Mouse (Mus musculus) intestine, embryonic 14.5 days (tissue): ENCODE data around the gene Otud7b. TPM values are rescaled to one million over a fixed set of nuclear protein-coding genes. Genes with fewer than 3 reads are reported as not detected.
"Not testable (repeated sequence)": the region's sequence is repeated elsewhere in the genome, so short reads cannot be mapped to it uniquely, and the experiment has no call there.

Experiments used
- ATAC-seq: fragments of 200-750 bp; cut with Nextera tagmentation; replicated peaks from 2 replicates; pipeline ENCODE4 v1.8.0; 2017; ENCODE audit warnings: low read depth, moderate number of reproducible peaks, moderate TSS enrichment, moderate library complexity; ENCODE audit not compliant: low FRiP score, low TSS enrichment
- DNase-seq: peaks from one replicate; pipeline ENCODE4 v3.0.0-alpha.2; 2018; ENCODE audit warnings: low spot score
- H3K27ac ChIP-seq: fragments of 300-500 bp; sonication (generic); 2 replicates; pipeline ENCODE4 v1.5.1; 2014; ENCODE audit warnings: low read depth, mild to moderate bottlenecking, control low read depth
- H3K27me3 ChIP-seq: fragments of 300-500 bp; sonication (generic); replicated peaks from 2 replicates; pipeline ENCODE4 v1.6.1; 2014; ENCODE audit warnings: low read length, control low read depth; ENCODE audit not compliant: control insufficient read depth, insufficient read depth
- H3K36me3 ChIP-seq: fragments of 300-500 bp; sonication (generic); 2 replicates; pipeline ENCODE4 v1.6.1; 2014; ENCODE audit warnings: low read length, control low read depth; ENCODE audit not compliant: control insufficient read depth, insufficient read depth
- H3K4me1 ChIP-seq: fragments of 300-500 bp; sonication (generic); replicated peaks from 2 replicates; pipeline ENCODE4 v1.6.1; 2014; ENCODE audit warnings: low read length, control low read depth, mixed read lengths; ENCODE audit not compliant: control insufficient read depth, insufficient read depth
- H3K4me2 ChIP-seq: fragments of 300-500 bp; sonication (generic); 2 replicates; pipeline ENCODE4 v1.6.1; 2014; ENCODE audit warnings: low read length
- H3K4me3 ChIP-seq: fragments of 300-500 bp; sonication (generic); 2 replicates; pipeline ENCODE4 v1.5.1; 2014; ENCODE audit warnings: low read depth, low read length, control low read depth, mixed read lengths
- H3K9ac ChIP-seq: fragments of 300-500 bp; sonication (generic); 2 replicates; pipeline ENCODE4 v1.6.1; 2014; ENCODE audit warnings: mild to moderate bottlenecking, low read length
- H3K9me3 ChIP-seq: fragments of 300-500 bp; sonication (generic); 2 replicates; pipeline ENCODE4 v1.6.1; 2016; ENCODE audit warnings: low read length, control low read depth; ENCODE audit not compliant: control insufficient read depth
- WGBS: fragments of 180-500 bp; shearing (Covaris S2); extraction: QIAGEN DNeasy Blood & Tissue Kit; methylation state at CpG from one replicate; pipeline ENCODE4 v1.1.7; 2014; 5-methylcytosine and 5-hydroxymethylcytosine counted together
- polyA plus RNA-seq: library from polyadenylated mRNA; unstranded; fragments of >200 nt; fragmentation: Nextera tagmentation; extraction: Ambion mirVana; gene quantifications from 2 replicates; pipeline ENCODE4 v1.2.1, GENCODE M21; 2014

Gene Otud7b
- polyA plus RNA-seq, 1 experiment from 2014 or later: 14.8 TPM

GRCm38 (mm10) chr3:96198601-96199251 lies 94.4 kb downstream of the Otud7b start:
- not testable (repeated sequence) for ATAC-seq, H3K36me3 ChIP-seq, H3K9ac ChIP-seq, H3K27ac ChIP-seq, H3K27me3 ChIP-seq, H3K9me3 ChIP-seq, DNase-seq, H3K4me3 ChIP-seq
- WGBS: 35% methylated on average over 5 of the region's 8 CpGs
- H3K4me1 ChIP-seq: peaks cover 12% of the 10 kb centered on the region
- peak overlapping the region; percentile 88 for H3K4me2 ChIP-seq

- no peak for DNase-seq
These were observed 95.4 kb downstream of the Otud7b start for GRCm38 (mm10) chr3:96199731-96200130.

GRCm38 (mm10) chr3:96207819-96208218 lies 103.5 kb downstream of the Otud7b start:
- Histone ChIP-seq H3K4me2 (no peak overlapping the region), H3K36me3 (no peaks in the 10 kb centered on the region), H3K27ac (no peak overlapping the region), H3K4me1 (no peaks in the 10 kb centered on the region), H3K9ac (no peak overlapping the region), H3K4me3 (no peak overlapping the region), H3K9me3 (no peaks in the 10 kb centered on the region), H3K27me3 (no peaks in the 10 kb centered on the region)
- WGBS: 72% methylated on average over 3 of the region's 3 CpGs
- ATAC-seq (no peak), DNase-seq (no peak)

More at GRCm38 (mm10) chr3:96199731-96200130, 95.4 kb downstream of the Otud7b start:
- H3K27ac ChIP-seq: no peak overlapping the region
- H3K9me3 ChIP-seq: no peaks in the 10 kb centered on the region
- H3K9ac ChIP-seq: no peak overlapping the region
- ATAC-seq: no peak
- H3K4me1 ChIP-seq: peaks cover 12% of the 10 kb centered on the region
- 49% methylated on average over 2 of the region's 2 CpGs for WGBS
- H3K27me3 ChIP-seq: no peaks in the 10 kb centered on the region
- H3K4me3 ChIP-seq: no peak overlapping the region
- no peak overlapping the region for H3K4me2 ChIP-seq
- H3K36me3 ChIP-seq: no peaks in the 10 kb centered on the region

GRCm38 (mm10) chr3:96209242-96209641 lies 104.9 kb downstream of the Otud7b start:
- H3K4me3 ChIP-seq: no peak overlapping the region
- no peaks in the 10 kb centered on the region for H3K36me3 ChIP-seq
- no peak overlapping the region for H3K4me2 ChIP-seq
- no peak overlapping the region for H3K9ac ChIP-seq
- 25% methylated on average over 15 of the region's 15 CpGs for WGBS
- no peaks in the 10 kb centered on the region for H3K9me3 ChIP-seq
- H3K4me1 ChIP-seq: no peaks in the 10 kb centered on the region
- H3K27ac ChIP-seq: no peak overlapping the region
- ATAC-seq: no peak
- no peak for DNase-seq
- no peaks in the 10 kb centered on the region for H3K27me3 ChIP-seq

Other genes with a start within 250 kb of the Otud7b start
- 50.3 and 54.0 TPM in 2 replicates for gene Prpf3, start 248.6 kb upstream of the Otud7b start, polyA plus RNA-seq
- 342 and 343 TPM in 2 replicates for gene Mrps21, start 233.0 kb upstream of the Otud7b start, polyA plus RNA-seq
- 6.7 and 7.9 TPM in 2 replicates for gene Ciart, start 222.3 kb upstream of the Otud7b start, polyA plus RNA-seq
- 20.8 and 23.9 TPM in 2 replicates for gene BC028528, start 212.5 kb upstream of the Otud7b start, polyA plus RNA-seq
- gene Aph1a, start 210.6 kb upstream of the Otud7b start, polyA plus RNA-seq: 40.4 and 44.1 TPM in 2 replicates
- 2.7 and 4.3 TPM in 2 replicates for gene Car14, start 199.8 kb upstream of the Otud7b start, polyA plus RNA-seq
- gene Anp32e, start 175.3 kb upstream of the Otud7b start, polyA plus RNA-seq: 54.3 and 61.2 TPM in 2 replicates
- gene Plekho1, start 108.5 kb upstream of the Otud7b start, polyA plus RNA-seq: 33.3 and 35.0 TPM in 2 replicates
- gene Vps45, start 46.1 kb upstream of the Otud7b start, polyA plus RNA-seq: 20.6 and 25.8 TPM in 2 replicates
- 27.7 and 28.8 TPM in 2 replicates for gene Mtmr11, start 57.5 kb downstream of the Otud7b start, polyA plus RNA-seq
- gene Sf3b4, start 67.8 kb downstream of the Otud7b start, polyA plus RNA-seq: 184 and 195 TPM in 2 replicates
- 6.5 and 8.3 TPM in 2 replicates for gene Sv2a, start 76.6 kb downstream of the Otud7b start, polyA plus RNA-seq
- gene Bola1, start 115.2 kb downstream of the Otud7b start, polyA plus RNA-seq: 74.2 and 79.5 TPM in 2 replicates
- gene Hist2h2ab, start 115.3 kb downstream of the Otud7b start, polyA plus RNA-seq: 0.74 and 1.3 TPM in 2 replicates
- 7.9 and 9.7 TPM in 2 replicates for gene Hist2h2ac, start 116.4 kb downstream of the Otud7b start, polyA plus RNA-seq
- 7.3 and 7.6 TPM in 2 replicates for gene Hist2h2be, start 116.6 kb downstream of the Otud7b start, polyA plus RNA-seq
- gene Hist2h3c2, start 134.6 kb downstream of the Otud7b start, polyA plus RNA-seq: 8.3 and 8.7 TPM in 2 replicates
- 33.3 and 45.5 TPM in 2 replicates for gene Hist2h2aa2, start 135.7 kb downstream of the Otud7b start, polyA plus RNA-seq
- 16.3 and 23.3 TPM in 2 replicates for gene Hist2h2aa1, start 141.0 kb downstream of the Otud7b start, polyA plus RNA-seq
- 0.56 and 2.0 TPM in 2 replicates for gene Hist2h3c1, start 142.2 kb downstream of the Otud7b start, polyA plus RNA-seq
- gene Hist2h4, start 158.8 kb downstream of the Otud7b start, polyA plus RNA-seq: 11.1 and 14.2 TPM in 2 replicates
- 77.9 and 79.1 TPM in 2 replicates for gene Hist2h3b, start 164.1 kb downstream of the Otud7b start, polyA plus RNA-seq
- 20.1 and 22.0 TPM in 2 replicates for gene Hist2h2bb, start 165.2 kb downstream of the Otud7b start, polyA plus RNA-seq
- 3.4 TPM in 2 replicates for gene Fcgr1, start 189.4 kb downstream of the Otud7b start, polyA plus RNA-seq